Mouse (Mus musculus): ENCODE measurements around the gene Slc13a4.

Slc13a4 gene

GRCm38 (mm10) chr6:35298323-35298722 is 9.6 kb downstream of the Slc13a4 start:
- no peak for DNase-seq

GRCm38 (mm10) chr6:35297516-35298227 is 10.3 kb downstream of the Slc13a4 start:
- no peak for DNase-seq

GRCm38 (mm10) chr6:35297001-35297400 is 10.9 kb downstream of the Slc13a4 start:
- DNase-seq = no peak

DNA sequence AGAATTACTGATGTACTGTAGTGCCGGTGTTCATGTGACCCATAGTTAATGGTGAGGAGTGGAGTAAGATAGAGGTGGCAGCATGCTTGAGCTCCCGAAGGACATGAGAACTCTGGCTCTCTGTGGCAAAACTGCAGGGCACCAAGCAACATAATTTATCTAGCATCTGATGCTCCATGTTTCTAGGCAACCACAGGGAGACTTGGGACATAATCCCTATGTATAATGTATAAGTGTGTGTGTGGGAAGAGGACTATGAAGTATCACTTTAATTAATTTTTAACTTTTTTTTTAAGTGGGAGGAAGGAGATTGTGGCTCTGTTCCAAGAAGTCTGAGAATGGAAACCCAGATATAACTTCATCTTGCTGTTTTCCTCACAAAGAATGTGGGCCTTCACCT is 13.0 kb downstream of the Slc13a4 start:
- no peak for DNase-seq

DNA sequence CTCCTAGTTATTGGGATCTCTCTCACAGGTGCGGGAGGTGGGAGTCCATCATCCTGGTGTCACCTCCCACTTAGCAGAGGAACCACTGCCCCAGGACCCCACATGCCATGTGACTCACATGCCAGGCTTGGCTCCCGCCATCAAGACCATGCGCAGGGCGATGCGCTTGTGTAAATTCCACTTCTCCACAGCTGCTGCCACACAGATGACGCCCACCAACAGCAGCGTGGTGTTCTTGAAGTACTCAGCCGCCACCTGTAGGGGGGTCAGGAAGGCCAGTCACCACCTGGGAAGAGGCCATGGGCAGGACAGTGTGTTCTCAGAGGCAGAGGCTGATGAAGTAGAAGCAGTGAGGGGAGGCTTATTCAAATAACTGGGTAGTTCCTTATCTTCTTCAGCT is 18.3 kb downstream of the Slc13a4 start:
- DNase-seq = no peak

GRCm38 (mm10) chr6:35288920-35289319 is 19.0 kb downstream of the Slc13a4 start:
- DNase-seq = no peak

DNA sequence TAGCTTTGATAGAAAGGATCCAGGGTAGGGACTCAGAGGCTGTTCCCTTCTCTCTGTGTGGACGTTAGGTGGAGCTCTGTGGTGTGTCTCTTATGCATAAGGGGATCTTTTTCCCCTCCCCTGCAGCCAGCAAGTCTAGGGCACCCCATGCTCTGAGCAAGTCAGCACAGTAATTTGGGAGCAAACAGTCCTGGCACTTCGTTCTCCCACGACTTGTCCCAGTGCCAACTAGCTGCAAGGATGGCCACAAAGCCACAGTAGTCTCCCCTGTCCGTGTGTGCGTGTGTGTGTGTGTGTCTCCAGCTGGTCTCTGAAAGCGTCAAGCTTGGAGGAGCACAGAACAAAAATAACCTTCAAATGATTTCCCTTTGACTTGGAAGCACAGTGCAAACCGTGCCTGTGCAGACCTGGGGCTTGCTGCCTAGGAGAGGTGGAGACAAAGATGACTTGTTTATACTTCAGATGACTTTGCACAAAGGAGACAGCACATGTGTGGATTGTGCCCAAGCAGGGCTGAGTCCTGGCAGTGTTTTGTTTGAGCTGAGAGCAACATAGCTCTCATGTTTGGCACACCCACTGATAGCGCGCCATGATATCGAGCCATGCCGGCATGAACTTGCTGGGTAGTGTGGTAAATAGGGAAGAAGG is 19.7 kb downstream of the Slc13a4 start:
- DNase-seq = no peak

- no peak for DNase-seq
Measured at GRCm38 (mm10) chr6:35279306-35279705, 28.6 kb downstream of the Slc13a4 start.

DNA sequence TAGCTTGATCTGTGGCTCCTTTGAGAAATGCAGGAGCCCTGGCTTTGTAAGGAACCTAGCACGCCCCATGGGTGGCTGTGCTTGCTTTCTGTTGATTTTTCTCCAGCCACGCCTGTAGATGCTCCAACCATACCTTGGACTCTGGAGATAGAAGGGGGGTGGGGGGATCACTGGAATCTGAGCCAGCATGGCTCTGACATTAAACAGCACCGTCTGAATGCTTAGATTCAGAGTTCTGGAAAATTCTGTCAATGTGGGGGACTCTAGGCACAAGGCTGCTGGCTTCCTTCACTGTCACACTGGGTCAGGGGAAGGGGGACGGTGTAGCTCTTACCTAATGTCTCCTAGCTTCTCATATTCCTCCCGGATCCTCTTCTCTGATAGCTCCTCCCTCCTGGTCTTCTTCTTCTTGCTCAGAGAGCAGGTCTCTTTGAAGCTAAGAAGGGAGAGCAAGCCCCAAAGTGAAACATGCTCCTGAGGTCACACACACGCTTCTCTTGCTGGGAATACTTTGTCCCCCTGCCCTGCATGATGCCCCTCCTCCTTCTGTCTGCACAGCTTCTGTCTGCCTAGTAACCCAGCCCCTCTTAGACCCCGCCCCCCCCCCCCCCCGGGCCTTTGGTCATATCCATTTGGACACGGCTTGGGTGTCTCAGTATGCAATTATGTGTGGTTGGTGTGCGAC is 29.9 kb downstream of the Slc13a4 start:
- no peak for DNase-seq

GRCm38 (mm10) chr6:35273391-35274082 is 34.4 kb downstream of the Slc13a4 start:
- no peak for DNase-seq

- DNase-seq = no peak
Measured at GRCm38 (mm10) chr6:35271868-35272765, 35.8 kb downstream of the Slc13a4 start.

DNA sequence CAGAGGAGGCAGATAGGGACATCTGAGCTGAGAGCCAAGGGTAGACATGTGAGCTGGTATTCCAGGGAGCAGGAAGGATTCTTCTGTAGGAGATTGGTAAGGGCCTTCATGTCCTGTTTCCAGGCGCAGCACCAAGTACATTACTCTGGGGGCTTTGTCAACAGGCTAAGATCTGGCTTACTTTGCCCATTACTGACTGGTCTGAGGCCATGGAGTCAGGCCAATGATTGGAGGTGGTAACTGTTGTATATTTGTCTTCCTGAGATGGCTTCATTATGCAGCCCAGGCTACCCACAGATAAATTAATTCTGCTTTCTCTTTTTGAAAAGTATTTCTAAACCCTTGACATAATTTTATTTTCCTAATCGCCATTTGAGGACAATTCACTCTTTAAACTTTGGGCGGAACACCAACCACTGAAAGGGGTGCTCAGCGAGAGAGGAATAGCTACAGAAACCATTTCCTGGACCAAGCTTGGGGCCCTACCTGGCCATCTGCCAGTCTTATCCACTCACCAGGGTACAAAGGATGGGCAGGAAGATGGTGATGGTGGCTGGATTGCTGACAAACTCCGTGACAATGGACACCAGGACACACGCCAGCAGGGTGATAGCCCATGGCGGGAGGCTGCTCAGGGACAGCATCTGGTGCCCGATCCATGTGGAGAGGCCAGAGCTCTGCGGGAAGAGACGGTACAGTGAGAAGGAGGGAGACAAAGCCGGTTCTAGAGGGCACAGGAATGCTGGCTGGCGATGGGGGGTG is 36.7 kb downstream of the Slc13a4 start:
- DNase-seq = no peak

DNA sequence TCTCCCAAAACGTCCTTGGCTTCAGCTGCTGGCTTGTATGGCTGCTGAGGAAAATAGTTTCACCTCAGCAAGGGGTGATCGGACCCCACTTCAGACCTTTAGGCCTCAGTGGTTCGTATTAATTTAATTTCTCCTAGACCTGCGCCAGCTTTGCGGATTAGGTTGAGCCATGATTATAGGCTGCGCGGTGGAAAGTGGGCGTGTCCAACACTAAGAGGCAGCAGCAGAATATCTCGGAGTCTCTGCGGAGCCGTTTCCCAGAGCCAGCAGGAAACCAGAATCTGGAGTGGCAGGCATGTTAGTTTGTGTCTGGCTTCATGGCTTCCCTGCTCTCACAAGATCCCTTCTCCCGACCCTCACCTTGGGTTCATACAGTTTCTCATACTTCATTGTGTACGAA is 38.3 kb downstream of the Slc13a4 start:
- no peak for DNase-seq

DNA sequence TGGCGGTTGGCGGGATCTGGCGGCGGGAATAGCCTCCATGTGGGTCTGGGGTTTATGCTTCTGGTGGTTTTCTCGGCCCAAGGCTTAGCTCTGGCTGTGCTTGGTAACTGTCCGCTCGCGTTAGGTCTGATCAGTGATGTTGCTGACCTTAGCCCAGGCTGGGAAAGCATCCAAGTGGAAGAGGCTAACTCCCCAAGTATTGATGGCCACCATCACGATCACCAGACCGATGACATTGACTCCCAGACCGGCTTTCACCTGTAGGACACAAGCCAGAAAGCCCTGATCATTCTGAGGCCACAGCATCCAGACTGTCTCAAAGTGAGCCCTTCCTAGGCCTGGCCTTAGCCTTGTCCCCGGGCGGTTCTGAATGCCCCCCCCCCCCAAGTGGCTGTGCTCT is 39.2 kb downstream of the Slc13a4 start:
- DNase-seq = no peak

DNA sequence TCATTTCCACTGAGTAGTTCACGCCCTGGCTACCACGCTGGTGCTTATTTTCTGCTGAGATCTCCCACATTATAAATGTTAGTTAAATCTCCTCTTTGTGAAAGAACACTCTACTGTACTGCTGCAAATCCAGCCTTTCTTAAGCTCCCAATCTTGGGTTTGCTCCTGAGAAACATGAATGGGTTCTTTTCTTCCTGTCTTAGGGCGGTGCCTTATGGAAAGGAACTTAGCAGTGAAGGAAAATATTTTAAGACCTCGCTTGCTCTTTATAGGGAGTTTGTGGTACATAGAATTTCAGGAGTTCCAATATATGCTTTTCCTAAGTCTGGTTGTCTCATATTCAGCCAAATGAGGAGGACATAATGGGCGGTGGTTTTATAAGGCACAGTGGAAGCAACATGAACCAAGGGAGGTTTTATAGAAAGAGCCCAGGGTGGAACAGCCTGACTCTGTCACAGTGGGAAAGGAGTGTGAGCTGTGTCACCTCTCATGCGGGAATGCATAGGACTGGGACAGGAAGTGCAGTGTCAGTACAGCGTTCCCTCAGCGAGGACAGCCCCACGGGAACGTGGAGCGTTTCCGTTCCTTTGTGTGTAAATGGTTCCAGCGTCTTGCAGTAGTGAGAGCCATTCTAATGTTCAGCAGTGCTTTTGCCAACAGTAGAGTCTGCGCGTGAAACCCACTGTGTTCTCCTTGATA is 42.2 kb downstream of the Slc13a4 start:
- no peak for DNase-seq

DNA sequence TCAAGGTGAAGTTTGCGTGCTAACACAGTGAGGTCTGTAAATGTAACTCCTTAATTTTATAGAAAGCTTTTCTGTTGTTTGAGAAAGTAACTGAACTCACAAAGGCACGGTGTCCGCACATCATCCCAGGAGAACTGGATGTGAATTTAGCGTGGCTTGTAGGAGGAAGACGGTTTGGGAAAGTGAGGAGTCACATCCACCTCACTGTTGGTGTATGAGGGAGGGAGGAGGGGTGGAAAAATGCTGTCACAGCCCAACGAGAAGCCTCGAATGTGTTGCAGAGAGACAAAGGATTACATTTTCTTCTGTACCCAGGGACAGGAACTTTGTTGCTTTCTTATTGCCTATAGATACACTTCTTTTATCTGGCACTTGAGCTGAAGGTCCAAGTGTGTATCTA is 47.4 kb downstream of the Slc13a4 start:
- DNase-seq = no peak

- no peak for DNase-seq
Measured at GRCm38 (mm10) chr6:35259526-35259925, 48.4 kb downstream of the Slc13a4 start.

- no peak for DNase-seq
Measured at GRCm38 (mm10) chr6:35258922-35259321, 49.0 kb downstream of the Slc13a4 start.

DNA sequence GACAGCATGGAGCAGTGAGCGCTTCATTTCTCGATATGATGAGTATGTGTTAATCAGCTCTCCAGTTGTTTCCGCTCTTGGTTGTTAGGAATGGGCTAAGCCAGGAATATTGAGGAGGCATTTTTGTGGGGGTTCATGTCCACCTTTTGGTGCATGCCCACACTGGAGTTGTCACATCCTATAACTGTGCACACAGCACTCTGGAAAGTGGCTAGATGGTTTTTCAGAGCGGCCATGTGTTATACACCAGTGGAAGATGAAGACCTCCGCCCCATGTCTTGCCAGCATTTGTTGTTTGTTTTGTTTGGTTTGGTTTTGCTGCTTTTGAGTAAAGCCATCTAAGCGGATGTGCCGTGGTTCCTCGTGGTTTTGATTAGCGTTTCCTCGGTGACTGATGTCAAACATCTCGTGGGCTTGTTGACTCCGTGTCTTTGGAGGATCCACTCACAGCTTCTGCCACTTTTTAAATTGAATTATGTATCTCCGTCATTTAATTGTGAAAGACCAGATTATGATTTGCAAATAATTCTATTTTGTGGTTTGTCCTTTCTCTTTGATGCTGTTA is 50.2 kb downstream of the Slc13a4 start:
- DNase-seq = no peak

GRCm38 (mm10) chr6:35256691-35257090 is 51.2 kb downstream of the Slc13a4 start:
- no peak for DNase-seq

GRCm38 (mm10) chr6:35255017-35255416 is 52.9 kb downstream of the Slc13a4 start:
- DNase-seq = no peak

Measured in thymus, postnatal 4 days (tissue).